Mouse (Mus musculus): Measurements from ENCODE around the gene Samd7.

The Samd7 gene

DNA sequence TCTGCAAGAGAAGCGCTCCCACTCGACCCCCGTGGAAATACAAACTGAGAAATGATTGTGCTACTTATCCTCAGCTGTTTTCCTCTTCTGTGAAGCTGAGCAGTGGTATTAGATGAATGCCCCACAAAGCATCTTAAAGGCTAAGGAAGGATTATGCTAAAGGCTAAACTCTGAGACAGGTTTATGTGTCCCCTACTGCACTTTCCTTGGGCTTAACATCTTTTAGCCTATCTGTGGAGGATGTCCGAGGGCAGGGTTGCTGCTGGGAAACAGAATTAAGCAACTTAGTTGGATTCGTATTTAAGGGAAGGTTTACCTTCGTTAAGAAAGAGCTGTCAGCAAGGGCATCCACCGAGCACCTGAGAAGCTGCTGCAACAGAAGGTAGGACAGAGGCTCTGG lies at the start of gene Samd7:
Gene Samd7, plus strand, starts transcription at position 288 of the 400 bp plus-strand sequence.
- DNase-seq (ENCODE audit: low read depth, low spot score), result no peak

DNA sequence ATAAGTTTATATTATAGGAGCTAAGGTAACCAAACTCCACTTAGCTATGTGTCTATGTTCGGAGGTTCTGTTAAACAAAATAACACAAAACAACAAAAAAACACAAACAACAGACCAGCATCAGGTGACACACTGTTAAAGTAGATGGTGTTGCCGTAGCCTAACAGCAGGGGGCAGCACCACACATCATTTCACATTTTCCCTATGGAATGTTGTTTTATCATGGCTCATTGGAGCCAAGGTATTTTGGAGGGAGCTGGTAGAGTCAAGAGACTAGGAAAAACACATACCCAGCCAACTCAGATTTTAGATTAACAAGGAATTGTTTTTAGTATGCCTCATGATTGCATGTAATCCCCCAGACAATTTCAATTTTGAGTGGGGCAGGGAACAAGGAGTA lies 49.7 kb upstream of the Samd7 start:
- DNase-seq (ENCODE audit: low read depth, low spot score), result peak; percentile 75

- DNase-seq (ENCODE audit: low read depth, low spot score), result no peak
Measured at GRCm38 (mm10) chr3:30697891-30698290, 48.2 kb upstream of the Samd7 start.

GRCm38 (mm10) chr3:30699711-30700505 lies 46.2 kb upstream of the Samd7 start, which contains the start of gene Lrrc31:
TSS of gene Lrrc31 (minus strand) at chr3:30699843.
- peak; percentile 89 for DNase-seq (ENCODE audit: low read depth, low spot score)

- DNase-seq (ENCODE audit: low read depth, low spot score), result no peak
Measured at GRCm38 (mm10) chr3:30705977-30706376, 40.1 kb upstream of the Samd7 start.

DNA sequence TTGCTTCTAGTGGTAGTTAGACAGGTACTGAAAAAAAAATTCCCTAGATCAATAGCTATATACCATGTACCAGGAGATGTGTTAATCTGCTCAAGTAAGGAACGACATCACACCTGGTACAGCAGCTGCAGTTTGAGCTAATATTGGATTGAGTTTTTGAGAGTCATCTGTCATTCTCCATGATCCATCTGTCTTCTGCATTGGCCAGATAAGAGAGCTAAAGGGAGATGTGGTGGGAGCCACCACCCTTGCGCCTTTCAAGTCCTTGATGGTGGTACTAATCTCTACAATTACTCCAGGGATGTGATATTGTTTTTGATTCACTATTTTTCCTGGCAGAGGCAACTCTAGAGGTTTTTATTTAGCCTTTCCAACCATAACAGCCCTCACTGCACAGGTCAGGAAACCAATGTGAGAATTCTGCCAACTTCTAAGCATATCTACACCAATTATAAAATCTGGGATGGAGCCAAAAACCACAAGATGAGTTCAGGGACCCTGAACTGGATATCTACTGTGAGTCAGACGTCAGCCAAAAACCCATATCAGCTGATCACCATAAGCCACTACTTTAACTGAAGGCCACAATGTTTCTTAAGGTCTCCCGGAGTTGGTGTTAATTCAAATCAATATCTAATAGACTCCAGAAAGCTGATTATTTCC lies 39.3 kb upstream of the Samd7 start:
- DNase-seq (ENCODE audit: low read depth, low spot score), result no peak

- DNase-seq (ENCODE audit: low read depth, low spot score), result no peak
Measured at GRCm38 (mm10) chr3:30710191-30710590, 35.9 kb upstream of the Samd7 start.

DNA sequence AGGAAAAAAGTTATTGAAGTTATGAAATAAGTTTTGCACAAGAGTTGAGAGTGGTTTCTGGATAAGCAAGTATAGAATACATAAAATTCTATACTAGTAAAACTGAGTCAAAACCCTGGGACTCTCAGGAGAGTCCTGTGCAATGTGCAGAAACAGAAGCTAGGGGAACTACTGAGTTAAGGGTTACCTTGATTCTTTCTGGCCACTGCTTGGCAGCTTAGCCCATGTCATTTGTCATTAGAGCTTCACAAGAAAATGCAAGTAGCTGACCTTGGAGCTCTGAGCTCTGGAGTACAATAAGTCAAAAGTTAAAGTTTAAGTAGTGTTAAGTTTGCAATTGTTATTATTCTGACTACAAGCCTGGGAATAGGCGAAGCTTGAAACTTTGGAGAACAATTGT lies 32.8 kb upstream of the Samd7 start:
- no peak for DNase-seq (ENCODE audit: low read depth, low spot score)

DNA sequence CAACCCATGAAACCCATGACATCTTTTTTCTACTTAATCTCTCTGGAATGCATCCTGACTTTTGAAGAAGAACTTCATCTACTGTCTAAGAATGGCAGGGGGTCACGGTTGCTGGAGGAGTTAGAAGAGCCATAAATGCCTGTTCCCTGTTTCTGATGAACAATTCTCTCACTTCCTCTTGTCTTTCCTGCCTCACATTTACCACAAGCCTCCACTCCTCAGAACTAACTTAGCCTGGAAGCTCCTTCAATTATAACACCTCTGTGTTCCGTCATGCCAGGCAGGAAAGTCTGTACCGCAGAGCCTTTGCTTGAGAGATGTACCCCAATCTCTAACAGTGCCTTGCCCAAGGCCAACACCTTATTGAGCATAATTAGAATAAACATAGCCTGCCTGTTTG lies 27.4 kb upstream of the Samd7 start:
- no peak for DNase-seq (ENCODE audit: low read depth, low spot score)

GRCm38 (mm10) chr3:30722036-30722435 lies 24.1 kb upstream of the Samd7 start:
- peak; percentile 91 for DNase-seq (ENCODE audit: low read depth, low spot score)

DNA sequence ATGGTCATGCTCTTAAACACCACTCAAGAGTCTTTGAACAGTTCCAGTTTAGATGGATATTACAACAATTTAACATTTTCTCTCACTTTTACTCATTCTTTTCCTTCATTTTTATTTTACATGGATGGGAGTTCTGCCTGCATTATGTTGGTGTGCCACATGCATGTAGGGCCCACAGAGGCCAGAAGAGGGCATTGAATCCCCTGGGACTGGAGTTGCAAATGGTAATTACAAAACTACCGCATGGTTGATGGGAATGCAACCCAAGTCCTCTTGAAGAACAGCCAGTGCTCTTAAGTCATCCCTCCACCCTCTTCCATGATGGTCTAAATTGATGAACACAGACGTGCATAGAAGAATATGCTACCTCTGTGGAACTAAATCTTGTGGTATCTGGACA lies 23.6 kb upstream of the Samd7 start:
- DNase-seq (ENCODE audit: low read depth, low spot score), result peak; percentile 69

DNA sequence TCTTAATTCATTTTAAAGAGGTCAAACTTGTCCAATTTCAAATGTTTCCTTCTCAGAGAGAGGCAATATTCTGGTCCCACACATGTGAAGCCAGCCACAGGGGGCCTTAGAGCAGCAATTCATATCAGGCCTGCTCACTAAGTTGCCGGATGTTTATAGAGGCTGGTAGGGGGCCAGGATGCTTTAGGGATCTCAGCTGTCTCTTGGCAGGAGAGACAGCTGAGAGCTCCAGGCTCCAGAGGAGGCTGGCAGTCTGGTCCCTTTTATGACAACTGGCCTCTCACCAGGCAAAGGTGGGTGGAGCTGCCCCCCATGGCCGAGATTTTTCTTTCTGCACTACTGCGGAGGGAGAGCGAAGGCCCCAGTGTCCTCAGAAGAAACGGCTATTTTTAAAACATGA lies 22.9 kb upstream of the Samd7 start:
- no peak for DNase-seq (ENCODE audit: low read depth, low spot score)

GRCm38 (mm10) chr3:30724105-30724824 lies 21.8 kb upstream of the Samd7 start:
- peak; percentile 98 for DNase-seq (ENCODE audit: low read depth, low spot score)

DNA sequence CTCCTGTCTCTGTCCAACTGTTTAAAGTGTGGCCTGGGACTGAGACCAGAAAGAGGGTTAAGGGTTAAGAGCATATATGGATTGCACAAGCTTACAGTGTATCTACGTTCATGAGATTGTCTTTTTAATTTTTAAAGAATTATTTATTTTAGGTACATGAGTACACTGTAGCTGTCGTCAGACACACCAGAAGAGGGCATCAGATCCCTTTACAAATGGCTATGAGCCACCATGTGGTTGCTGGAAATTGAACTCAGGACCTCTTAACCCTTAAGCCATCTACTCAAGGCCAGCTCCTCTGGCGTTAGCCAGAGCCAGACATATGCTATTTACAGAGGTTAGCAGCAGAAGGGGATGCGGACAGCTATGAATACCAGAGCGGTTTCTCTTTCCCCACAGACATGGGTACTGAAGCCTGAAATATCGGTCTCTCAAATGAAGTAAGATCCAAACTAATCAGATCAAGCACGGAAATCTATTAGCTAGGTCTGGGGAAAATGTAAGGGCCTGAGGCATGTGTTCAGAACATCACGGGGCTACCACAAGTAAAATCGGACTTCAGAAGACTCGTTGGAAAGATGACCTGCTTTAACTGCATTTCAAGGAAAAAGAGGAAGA lies 21.1 kb upstream of the Samd7 start:
- peak; percentile 51 for DNase-seq (ENCODE audit: low read depth, low spot score)

GRCm38 (mm10) chr3:30725514-30725913 lies 20.6 kb upstream of the Samd7 start:
- DNase-seq (ENCODE audit: low read depth, low spot score), result peak; percentile 93

DNA sequence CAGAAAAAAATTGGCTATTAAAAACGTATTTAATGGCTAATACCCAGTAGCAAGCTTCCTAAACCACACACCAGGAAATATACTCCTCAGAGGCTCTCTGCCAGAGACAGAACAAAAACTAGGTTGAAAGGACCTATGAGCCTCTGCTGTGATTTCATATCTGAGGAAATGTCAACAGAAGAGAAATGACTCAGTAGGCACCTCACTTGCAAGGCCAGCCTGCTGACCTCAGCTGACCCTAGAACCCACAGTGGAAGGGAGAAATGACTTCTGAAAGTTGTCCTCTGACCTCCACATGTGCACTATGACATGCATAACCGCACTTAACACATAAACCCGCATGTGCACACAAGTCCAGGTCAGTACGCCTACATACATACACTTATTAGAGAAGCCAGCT lies 18.9 kb upstream of the Samd7 start:
- no peak for DNase-seq (ENCODE audit: low read depth, low spot score)

DNA sequence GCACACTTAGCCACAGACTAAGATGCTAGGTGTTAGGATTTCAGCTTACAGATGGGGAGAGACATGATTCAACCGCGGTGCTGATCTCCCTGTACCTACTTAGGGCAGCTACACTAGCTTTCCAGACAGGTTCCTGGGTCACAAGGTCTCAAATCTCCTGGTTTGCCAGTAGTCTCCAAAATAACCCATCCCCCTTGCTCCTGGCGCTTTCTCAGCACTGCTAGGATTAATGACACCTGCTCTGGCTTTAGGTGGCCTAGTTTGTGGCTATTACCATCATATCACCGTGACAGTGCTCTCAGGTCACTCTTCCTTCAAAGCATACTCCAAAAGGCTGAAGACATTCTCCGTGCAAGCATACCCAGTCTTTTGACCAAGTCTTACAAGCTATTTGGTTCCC lies 17.0 kb upstream of the Samd7 start:
- no peak for DNase-seq (ENCODE audit: low read depth, low spot score)

GRCm38 (mm10) chr3:30736809-30737208 lies 9.3 kb upstream of the Samd7 start:
- DNase-seq (ENCODE audit: low read depth, low spot score), result no peak

- no peak for DNase-seq (ENCODE audit: low read depth, low spot score)
Measured at GRCm38 (mm10) chr3:30741306-30741705, 4.8 kb upstream of the Samd7 start.

DNA sequence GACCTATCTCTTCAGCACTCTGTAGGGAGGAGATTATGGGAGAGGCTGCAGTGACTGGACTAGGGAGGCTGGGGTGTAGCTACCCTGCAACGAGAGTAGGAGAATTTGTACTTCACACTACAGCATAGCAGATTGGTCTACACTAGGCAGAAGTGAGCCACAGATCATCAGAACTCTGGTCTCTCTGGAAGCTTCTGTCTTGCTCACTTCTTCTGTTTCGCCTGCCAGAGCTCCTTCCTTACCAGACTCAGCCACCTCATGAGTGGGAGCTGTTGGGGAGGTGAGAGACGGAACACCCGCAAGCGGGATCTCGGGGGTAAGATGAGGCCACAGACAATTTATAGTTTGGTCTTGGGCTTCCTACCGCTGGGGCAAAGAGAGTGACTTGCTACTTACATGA lies 3.2 kb upstream of the Samd7 start:
- DNase-seq (ENCODE audit: low read depth, low spot score), result no peak

DNA sequence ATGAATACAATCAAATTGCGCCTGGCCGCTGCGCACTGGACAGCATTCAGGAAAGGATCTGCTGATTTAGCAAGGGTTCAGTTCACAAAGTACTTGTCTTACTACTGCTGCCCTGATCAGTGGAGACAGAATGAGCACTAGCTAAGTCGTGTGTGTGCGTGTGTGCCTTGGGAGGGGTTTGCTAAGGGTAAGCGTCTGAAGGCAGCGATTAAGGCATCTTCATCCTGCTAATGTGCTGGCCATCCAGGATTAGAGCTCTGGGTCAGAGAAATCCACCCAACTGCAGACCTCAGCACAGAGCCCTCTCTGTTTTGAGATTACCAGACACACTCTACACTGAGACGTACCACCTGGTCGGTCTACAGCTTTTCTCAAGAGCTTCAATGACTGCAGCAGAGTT lies 2.2 kb downstream of the Samd7 start:
- DNase-seq (ENCODE audit: low read depth, low spot score), result no peak

- DNase-seq (ENCODE audit: low read depth, low spot score), result no peak
Measured at GRCm38 (mm10) chr3:30754696-30755095, 8.6 kb downstream of the Samd7 start.

Measured in ES-CJ7 (cell line).